Mouse (Mus musculus) forebrain, embryonic 15.5 days (tissue): ENCODE results near the gene Ugt8a. TPM values are rescaled to one million over a fixed set of nuclear protein-coding genes. Genes with fewer than 3 reads are reported as not detected.

Source experiments
- ATAC-seq: fragments of 200-750 bp; cut with Nextera tagmentation; replicated peaks from 2 replicates; pipeline ENCODE4 v1.8.0; 2017; ENCODE audit warnings: mild to moderate bottlenecking, moderate TSS enrichment, moderate library complexity
- H3K27ac ChIP-seq: fragments of 300-500 bp; sonication (generic); replicated peaks from 2 replicates; pipeline ENCODE4 v1.5.1; 2015; ENCODE audit warnings: mild to moderate bottlenecking, inconsistent platforms
- H3K27me3 ChIP-seq: fragments of 300-500 bp; sonication (generic); 2 replicates; pipeline ENCODE4 v1.6.1; 2015; ENCODE audit warnings: inconsistent platforms
- H3K36me3 ChIP-seq: fragments of 300-500 bp; sonication (generic); 2 replicates; pipeline ENCODE4 v1.6.1; 2015; ENCODE audit warnings: mild to moderate bottlenecking, inconsistent platforms
- H3K4me1 ChIP-seq: fragments of 300-500 bp; sonication (generic); 2 replicates; pipeline ENCODE4 v1.6.1; 2015; ENCODE audit warnings: inconsistent platforms
- H3K4me2 ChIP-seq: fragments of 300-500 bp; sonication (generic); replicated peaks from 2 replicates; pipeline ENCODE4 v1.6.1; 2015; ENCODE audit warnings: mild to moderate bottlenecking, inconsistent platforms
- H3K4me3 ChIP-seq: fragments of 300-500 bp; sonication (generic); 2 replicates; pipeline ENCODE4 v1.5.1; 2015; ENCODE audit warnings: mild to moderate bottlenecking, inconsistent platforms
- H3K9ac ChIP-seq: fragments of 300-500 bp; sonication (generic); replicated peaks from 2 replicates; pipeline ENCODE4 v1.6.1; 2015; ENCODE audit warnings: mild to moderate bottlenecking, inconsistent platforms
- H3K9me3 ChIP-seq: fragments of 300-500 bp; sonication (generic); 2 replicates; pipeline ENCODE4 v1.6.1; 2016; ENCODE audit warnings: inconsistent platforms
- WGBS: fragments of 180-500 bp; shearing (Covaris S2); methylation state at CpG from one replicate; pipeline ENCODE4 v1.1.7; 2015; ENCODE audit warnings: mixed read lengths; 5-methylcytosine and 5-hydroxymethylcytosine counted together
- polyA plus RNA-seq: library from polyadenylated mRNA; unstranded; fragments of >200 nt; fragmentation: Nextera tagmentation; extraction: Ambion mirVana; gene quantifications from 2 replicates; pipeline ENCODE4 v1.2.1, GENCODE M21; 2015

Gene Ugt8a
- polyA plus RNA-seq, 1 experiment from 2014 or later = 2.4 TPM

- no peak overlapping the region for H3K9ac ChIP-seq
- no peaks in the 10 kb centered on the region for H3K27me3 ChIP-seq
- no peaks in the 10 kb centered on the region for H3K36me3 ChIP-seq
- ATAC-seq = no peak
- H3K4me2 ChIP-seq = no peak overlapping the region
- H3K4me3 ChIP-seq = no peak overlapping the region
- WGBS = 81% methylated on average over 3 of the region's 3 CpGs
- no peak overlapping the region for H3K27ac ChIP-seq
- peaks cover 7% of the 10 kb centered on the region for H3K4me1 ChIP-seq
- no peaks in the 10 kb centered on the region for H3K9me3 ChIP-seq
Observed at GRCm38 (mm10) chr3:125932594-125933237, 5.7 kb downstream of the Ugt8a start.

GRCm38 (mm10) chr3:125931059-125931458 lies 7.4 kb downstream of the Ugt8a start:
- H3K36me3 ChIP-seq = no peaks in the 10 kb centered on the region
- H3K27me3 ChIP-seq = no peaks in the 10 kb centered on the region
- H3K9me3 ChIP-seq = no peaks in the 10 kb centered on the region
- no peak for ATAC-seq
- H3K4me1 ChIP-seq = no peaks in the 10 kb centered on the region
- WGBS = 47% methylated on average over 1 of the region's 1 CpGs
- no peak overlapping the region for H3K4me3 ChIP-seq
- no peak overlapping the region for H3K9ac ChIP-seq
- no peak overlapping the region for H3K27ac ChIP-seq
- no peak overlapping the region for H3K4me2 ChIP-seq

GRCm38 (mm10) chr3:125920876-125921275 lies 17.5 kb downstream of the Ugt8a start:
- Histone ChIP-seq H3K27me3 (no peaks in the 10 kb centered on the region), H3K9me3 (no peaks in the 10 kb centered on the region), H3K9ac (no peak overlapping the region), H3K4me2 (no peak overlapping the region), H3K36me3 (no peaks in the 10 kb centered on the region), H3K4me3 (no peak overlapping the region), H3K4me1 (no peaks in the 10 kb centered on the region), H3K27ac (no peak overlapping the region)
- 72% methylated on average over 2 of the region's 2 CpGs for WGBS
- no peak for ATAC-seq

GRCm38 (mm10) chr3:125898976-125899375 lies 39.4 kb downstream of the Ugt8a start:
- no peak for ATAC-seq
- H3K36me3 ChIP-seq = no peaks in the 10 kb centered on the region
- no peak overlapping the region for H3K4me3 ChIP-seq
- H3K9me3 ChIP-seq = no peaks in the 10 kb centered on the region
- H3K9ac ChIP-seq = no peak overlapping the region
- no peak overlapping the region for H3K4me2 ChIP-seq
- no peaks in the 10 kb centered on the region for H3K27me3 ChIP-seq
- H3K4me1 ChIP-seq = no peaks in the 10 kb centered on the region
- H3K27ac ChIP-seq = no peak overlapping the region
- 73% methylated on average over 1 of the region's 1 CpGs for WGBS

GRCm38 (mm10) chr3:125887109-125887508 lies 51.3 kb downstream of the Ugt8a start:
- WGBS = 53% methylated on average over 2 of the region's 2 CpGs
- ATAC-seq = no peak
- Histone ChIP-seq H3K4me3 (no peak overlapping the region), H3K36me3 (no peaks in the 10 kb centered on the region), H3K9me3 (no peaks in the 10 kb centered on the region), H3K4me2 (no peak overlapping the region), H3K27ac (no peak overlapping the region), H3K27me3 (no peaks in the 10 kb centered on the region), H3K4me1 (no peaks in the 10 kb centered on the region), H3K9ac (no peak overlapping the region)

- Histone ChIP-seq H3K27ac (no peak overlapping the region), H3K9me3 (no peaks in the 10 kb centered on the region), H3K9ac (no peak overlapping the region), H3K27me3 (no peaks in the 10 kb centered on the region), H3K36me3 (no peaks in the 10 kb centered on the region), H3K4me1 (no peaks in the 10 kb centered on the region), H3K4me2 (no peak overlapping the region), H3K4me3 (no peak overlapping the region)
- ATAC-seq = no peak
- WGBS = 91% methylated on average over 2 of the region's 2 CpGs
Observed at GRCm38 (mm10) chr3:125884879-125885278, 53.5 kb downstream of the Ugt8a start.

GRCm38 (mm10) chr3:125884423-125884822 lies 54.0 kb downstream of the Ugt8a start:
- no peaks in the 10 kb centered on the region for H3K27me3 ChIP-seq
- H3K27ac ChIP-seq = no peak overlapping the region
- no peaks in the 10 kb centered on the region for H3K4me1 ChIP-seq
- 61% methylated on average over 2 of the region's 2 CpGs for WGBS
- H3K9ac ChIP-seq = no peak overlapping the region
- no peak overlapping the region for H3K4me3 ChIP-seq
- H3K4me2 ChIP-seq = no peak overlapping the region
- H3K9me3 ChIP-seq = no peaks in the 10 kb centered on the region
- no peak for ATAC-seq
- no peaks in the 10 kb centered on the region for H3K36me3 ChIP-seq

- H3K4me1 ChIP-seq = no peaks in the 10 kb centered on the region
- H3K27me3 ChIP-seq = no peaks in the 10 kb centered on the region
- no peak overlapping the region for H3K9ac ChIP-seq
- no peaks in the 10 kb centered on the region for H3K9me3 ChIP-seq
- no peak overlapping the region for H3K27ac ChIP-seq
- no peak overlapping the region for H3K4me3 ChIP-seq
- no peaks in the 10 kb centered on the region for H3K36me3 ChIP-seq
- no peak for ATAC-seq
- no peak overlapping the region for H3K4me2 ChIP-seq
Observed at GRCm38 (mm10) chr3:125883009-125883408, 55.4 kb downstream of the Ugt8a start.

- no peaks in the 10 kb centered on the region for H3K4me1 ChIP-seq
- no peak overlapping the region for H3K4me2 ChIP-seq
- H3K27me3 ChIP-seq = no peaks in the 10 kb centered on the region
- ATAC-seq = no peak
- no peak overlapping the region for H3K27ac ChIP-seq
- no peaks in the 10 kb centered on the region for H3K9me3 ChIP-seq
- H3K4me3 ChIP-seq = no peak overlapping the region
- H3K9ac ChIP-seq = no peak overlapping the region
- H3K36me3 ChIP-seq = no peaks in the 10 kb centered on the region
Observed at GRCm38 (mm10) chr3:125881835-125882234, 56.6 kb downstream of the Ugt8a start.

GRCm38 (mm10) chr3:125874371-125874770 lies 64.0 kb downstream of the Ugt8a start:
- no peak overlapping the region for H3K27ac ChIP-seq
- H3K27me3 ChIP-seq = no peaks in the 10 kb centered on the region
- H3K4me3 ChIP-seq = no peak overlapping the region
- H3K9ac ChIP-seq = no peak overlapping the region
- no peaks in the 10 kb centered on the region for H3K9me3 ChIP-seq
- peak; percentile 38; the same call in 1 of the 2 replicates for ATAC-seq
- no peak overlapping the region for H3K4me2 ChIP-seq
- no peaks in the 10 kb centered on the region for H3K36me3 ChIP-seq
- no peaks in the 10 kb centered on the region for H3K4me1 ChIP-seq
- WGBS = 62% methylated on average over 4 of the region's 4 CpGs

- no peaks in the 10 kb centered on the region for H3K9me3 ChIP-seq
- H3K36me3 ChIP-seq = no peaks in the 10 kb centered on the region
- H3K4me1 ChIP-seq = no peaks in the 10 kb centered on the region
- no peak for ATAC-seq
- no peak overlapping the region for H3K9ac ChIP-seq
- WGBS = 92% methylated on average over 4 of the region's 4 CpGs
- H3K4me2 ChIP-seq = no peak overlapping the region
- no peak overlapping the region for H3K27ac ChIP-seq
- H3K4me3 ChIP-seq = no peak overlapping the region
- H3K27me3 ChIP-seq = no peaks in the 10 kb centered on the region
Observed at GRCm38 (mm10) chr3:125869873-125870272, 68.5 kb downstream of the Ugt8a start.

- H3K4me3 ChIP-seq = no peak overlapping the region
- no peak overlapping the region for H3K27ac ChIP-seq
- no peaks in the 10 kb centered on the region for H3K9me3 ChIP-seq
- H3K4me1 ChIP-seq = no peaks in the 10 kb centered on the region
- WGBS = 47% methylated on average over 3 of the region's 3 CpGs
- H3K27me3 ChIP-seq = no peaks in the 10 kb centered on the region
- H3K36me3 ChIP-seq = no peaks in the 10 kb centered on the region
- no peak for ATAC-seq
- H3K9ac ChIP-seq = no peak overlapping the region
- H3K4me2 ChIP-seq = no peak overlapping the region
Observed at GRCm38 (mm10) chr3:125861601-125862000, 76.8 kb downstream of the Ugt8a start.

GRCm38 (mm10) chr3:125849163-125849872 lies 89.1 kb downstream of the Ugt8a start:
- WGBS = 28% methylated on average over 6 of the region's 6 CpGs
- H3K4me3 ChIP-seq = no peak overlapping the region
- peak; percentile 74 for ATAC-seq
- no peaks in the 10 kb centered on the region for H3K9me3 ChIP-seq
- H3K36me3 ChIP-seq = no peaks in the 10 kb centered on the region
- H3K27ac ChIP-seq = no peak overlapping the region
- no peaks in the 10 kb centered on the region for H3K4me1 ChIP-seq
- H3K4me2 ChIP-seq = no peak overlapping the region
- no peak overlapping the region for H3K9ac ChIP-seq
- no peaks in the 10 kb centered on the region for H3K27me3 ChIP-seq
